Mouse (Mus musculus) liver, embryonic 15.5 days (tissue): ENCODE data around the gene Oser1. TPM values are rescaled to one million over a fixed set of nuclear protein-coding genes. Genes with fewer than 3 reads are reported as not detected.
A peak's percentile ranks its signal among the peaks of the same experiment; 100 is the strongest.

ENCODE experiments used
- ATAC-seq: fragments of 200-750 bp; cut with Nextera tagmentation; 2 replicates; pipeline ENCODE4 v1.8.0; 2017; ENCODE audit warnings: moderate number of reproducible peaks, mild to moderate bottlenecking, moderate library complexity; ENCODE audit not compliant: insufficient read depth
- H3K27ac ChIP-seq: fragments of 300-500 bp; sonication (generic); replicated peaks from 2 replicates; pipeline ENCODE4 v1.5.1; 2015; ENCODE audit warnings: mild to moderate bottlenecking, inconsistent platforms
- H3K27me3 ChIP-seq: fragments of 300-500 bp; sonication (generic); 2 replicates; pipeline ENCODE4 v1.6.1; 2015; ENCODE audit warnings: mild to moderate bottlenecking, inconsistent platforms
- H3K36me3 ChIP-seq: fragments of 300-500 bp; sonication (generic); replicated peaks from 2 replicates; pipeline ENCODE4 v1.6.1; 2015; ENCODE audit warnings: moderate library complexity, mild to moderate bottlenecking, inconsistent platforms
- H3K4me1 ChIP-seq: fragments of 300-500 bp; sonication (generic); replicated peaks from 2 replicates; pipeline ENCODE4 v1.6.1; 2015; ENCODE audit warnings: inconsistent platforms
- H3K4me2 ChIP-seq: fragments of 300-500 bp; sonication (generic); 2 replicates; pipeline ENCODE4 v1.6.1; 2015; ENCODE audit warnings: moderate library complexity, mild to moderate bottlenecking, inconsistent platforms
- H3K4me3 ChIP-seq: fragments of 300-500 bp; sonication (generic); replicated peaks from 2 replicates; pipeline ENCODE4 v1.5.1; 2015; ENCODE audit warnings: mild to moderate bottlenecking, inconsistent platforms
- H3K9ac ChIP-seq: fragments of 300-500 bp; sonication (generic); 2 replicates; pipeline ENCODE4 v1.6.1; 2015; ENCODE audit warnings: moderate library complexity, mild to moderate bottlenecking, inconsistent platforms
- H3K9me3 ChIP-seq: fragments of 300-500 bp; sonication (generic); replicated peaks from 2 replicates; pipeline ENCODE4 v1.6.1; 2016; ENCODE audit warnings: inconsistent platforms
- WGBS: fragments of 180-500 bp; shearing (Covaris S2); methylation state at CpG from one replicate; pipeline ENCODE4 v1.1.7; 2015; ENCODE audit warnings: mixed read lengths; ENCODE audit not compliant: insufficient replicate concordance; 5-methylcytosine and 5-hydroxymethylcytosine counted together
- polyA plus RNA-seq: library from polyadenylated mRNA; unstranded; fragments of >200 nt; fragmentation: Nextera tagmentation; extraction: Ambion mirVana; gene quantifications from 2 replicates; pipeline ENCODE4 v1.2.1, GENCODE M21; 2015

Gene Oser1
- polyA plus RNA-seq, 1 experiment from 2014 or later, result 37.1 TPM

- no peaks in the 10 kb centered on the region for H3K9me3 ChIP-seq
- peak overlapping the region; percentile 74 for H3K4me2 ChIP-seq
- no peaks in the 10 kb centered on the region for H3K27me3 ChIP-seq
- no peaks in the 10 kb centered on the region for H3K36me3 ChIP-seq
- peak overlapping the region; percentile 94 for H3K27ac ChIP-seq
- peak overlapping the region; percentile 57 for H3K9ac ChIP-seq
- peaks cover 79% of the 10 kb centered on the region for H3K4me1 ChIP-seq
- 25% methylated on average over 12 of the region's 12 CpGs for WGBS
- peak overlapping the region; percentile 63 for H3K4me3 ChIP-seq
- peak; percentile 85 for ATAC-seq
These were observed 68.2 kb downstream of the Oser1 start for GRCm38 (mm10) chr2:163356113-163356840.

Other genes with a start within 250 kb of the Oser1 start
- gene Tox2, start 221.6 kb downstream of the Oser1 start, polyA plus RNA-seq, result 0.46 and 0.69 TPM in 2 replicates
- 0.21 and 0.23 TPM in 2 replicates for gene Jph2, start 26.7 kb downstream of the Oser1 start, polyA plus RNA-seq
- 0.10 and 0.21 TPM in 2 replicates for gene Gdap1l1, start 13.8 kb upstream of the Oser1 start, polyA plus RNA-seq
- 3.8 and 4.6 TPM in 2 replicates for gene Fitm2, start 47.9 kb upstream of the Oser1 start, polyA plus RNA-seq
- not detected in 2 replicates for gene R3hdml, start 67.6 kb upstream of the Oser1 start, polyA plus RNA-seq
- gene Hnf4a, start 82.1 kb upstream of the Oser1 start, polyA plus RNA-seq, result 17.0 and 19.0 TPM in 2 replicates
- 8.5 and 10.4 TPM in 2 replicates for gene Ttpal, start 177.6 kb upstream of the Oser1 start, polyA plus RNA-seq
- 126 and 129 TPM in 2 replicates for gene Serinc3, start 220.4 kb upstream of the Oser1 start, polyA plus RNA-seq
- gene Pkig, start 233.7 kb upstream of the Oser1 start, polyA plus RNA-seq, result 93.3 and 95.5 TPM in 2 replicates